Mouse (Mus musculus) hindbrain, embryonic 13.5 days (tissue): ENCODE results near the gene Skap1. TPM values are rescaled to one million over a fixed set of nuclear protein-coding genes. Genes with fewer than 3 reads are reported as not detected.
"Not testable (repeated sequence)": the region's sequence is repeated elsewhere in the genome, so short reads cannot be mapped to it uniquely, and the experiment has no call there.

Experiments used
- ATAC-seq: fragments of 200-750 bp; cut with Nextera tagmentation; 2 replicates; pipeline ENCODE4 v1.8.0; 2017; ENCODE audit warnings: moderate TSS enrichment; ENCODE audit not compliant: low FRiP score
- H3K27ac ChIP-seq: fragments of 300-500 bp; sonication (generic); 2 replicates; pipeline ENCODE4 v1.5.1; 2015; ENCODE audit warnings: inconsistent platforms, mild to moderate bottlenecking, moderate library complexity
- H3K27me3 ChIP-seq: fragments of 300-500 bp; sonication (generic); 2 replicates; pipeline ENCODE4 v1.6.1; 2015; ENCODE audit warnings: mild to moderate bottlenecking, inconsistent platforms
- H3K36me3 ChIP-seq: fragments of 300-500 bp; sonication (generic); 2 replicates; pipeline ENCODE4 v1.6.1; 2015; ENCODE audit warnings: mild to moderate bottlenecking, inconsistent platforms
- H3K4me1 ChIP-seq: fragments of 300-500 bp; sonication (generic); replicated peaks from 2 replicates; pipeline ENCODE4 v1.6.1; 2015; ENCODE audit warnings: inconsistent platforms
- H3K4me2 ChIP-seq: fragments of 300-500 bp; sonication (generic); 2 replicates; pipeline ENCODE4 v1.6.1; 2015; ENCODE audit warnings: inconsistent platforms, mild to moderate bottlenecking, moderate library complexity
- H3K4me3 ChIP-seq: fragments of 300-500 bp; sonication (generic); 2 replicates; pipeline ENCODE4 v1.5.1; 2015; ENCODE audit warnings: mild to moderate bottlenecking, inconsistent platforms
- H3K9ac ChIP-seq: fragments of 300-500 bp; sonication (generic); 2 replicates; pipeline ENCODE4 v1.6.1; 2015; ENCODE audit warnings: mild to moderate bottlenecking, inconsistent platforms
- H3K9me3 ChIP-seq: fragments of 300-500 bp; sonication (generic); 2 replicates; pipeline ENCODE4 v1.6.1; 2016; ENCODE audit warnings: inconsistent platforms
- WGBS: fragments of 180-500 bp; shearing (Covaris S2); methylation state at CpG from one replicate; pipeline ENCODE4 v1.1.7; 2015; 5-methylcytosine and 5-hydroxymethylcytosine counted together
- polyA plus RNA-seq: library from polyadenylated mRNA; unstranded; fragments of >200 nt; fragmentation: Nextera tagmentation; extraction: Ambion mirVana; gene quantifications from 2 replicates; pipeline ENCODE4 v1.2.1, GENCODE M21; 2015

Gene Skap1
- polyA plus RNA-seq, 1 experiment from 2014 or later: 6.9 TPM

GRCm38 (mm10) chr11:96692250-96692649 is 227.9 kb downstream of the Skap1 start:
- Histone ChIP-seq H3K4me2 (no peak overlapping the region), H3K9me3 (no peaks in the 10 kb centered on the region), H3K27ac (no peak overlapping the region), H3K9ac (no peak overlapping the region), H3K4me3 (no peak overlapping the region), H3K4me1 (peaks cover 22% of the 10 kb centered on the region), H3K36me3 (no peaks in the 10 kb centered on the region), H3K27me3 (no peaks in the 10 kb centered on the region)
- no peak for ATAC-seq
- WGBS: 81% methylated on average over 5 of the region's 5 CpGs

DNA sequence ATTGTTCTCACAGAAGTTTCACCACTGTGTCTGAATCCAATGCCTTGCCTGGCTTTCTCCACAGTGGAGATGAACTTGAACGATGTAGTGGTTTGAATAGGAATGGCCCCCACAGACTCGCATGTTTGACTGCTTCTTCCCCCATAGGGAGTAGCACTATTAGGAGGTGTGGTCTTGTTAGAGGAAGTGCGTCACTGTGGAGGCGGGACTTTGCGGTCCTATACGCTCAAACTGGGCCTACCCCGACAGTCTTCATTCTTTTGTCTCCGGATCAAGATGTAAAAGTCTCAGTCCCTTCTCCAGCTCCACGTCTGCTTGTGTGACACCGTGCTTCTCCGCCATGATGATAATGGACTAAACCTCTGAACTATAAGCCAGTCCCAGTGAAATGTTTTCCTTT is 229.0 kb downstream of the Skap1 start:
- H3K4me2 ChIP-seq: no peak overlapping the region
- H3K4me1 ChIP-seq: peaks cover 22% of the 10 kb centered on the region
- no peaks in the 10 kb centered on the region for H3K27me3 ChIP-seq
- no peak overlapping the region for H3K27ac ChIP-seq
- WGBS: 95% methylated on average over 11 of the region's 11 CpGs
- no peaks in the 10 kb centered on the region for H3K36me3 ChIP-seq
- H3K9ac ChIP-seq: no peak overlapping the region
- ATAC-seq: no peak
- no peaks in the 10 kb centered on the region for H3K9me3 ChIP-seq
- no peak overlapping the region for H3K4me3 ChIP-seq

- H3K9me3 ChIP-seq: no peaks in the 10 kb centered on the region
- no peaks in the 10 kb centered on the region for H3K36me3 ChIP-seq
- peaks cover 22% of the 10 kb centered on the region for H3K4me1 ChIP-seq
- no peak overlapping the region for H3K9ac ChIP-seq
- no peaks in the 10 kb centered on the region for H3K27me3 ChIP-seq
- H3K27ac ChIP-seq: peak overlapping the region; percentile 81
- 0 out of 2 replicates have a peak, but pooled peaks have one; percentile 52 for ATAC-seq
- H3K4me3 ChIP-seq: no peak overlapping the region
- WGBS: 29% methylated on average over 12 of the region's 12 CpGs
- H3K4me2 ChIP-seq: peak overlapping the region; percentile 17; the same call in 1 of the 2 replicates
Measured at GRCm38 (mm10) chr11:96694774-96695173, 230.4 kb downstream of the Skap1 start.

GRCm38 (mm10) chr11:96696168-96696727 is 231.9 kb downstream of the Skap1 start:
- peak overlapping the region; percentile 82 for H3K27ac ChIP-seq
- H3K4me2 ChIP-seq: peak overlapping the region; percentile 18; the same call in 1 of the 2 replicates
- no peak overlapping the region for H3K9ac ChIP-seq
- H3K36me3 ChIP-seq: no peaks in the 10 kb centered on the region
- H3K4me1 ChIP-seq: peaks cover 22% of the 10 kb centered on the region
- ATAC-seq: no peak
- 31% methylated on average over 15 of the region's 15 CpGs for WGBS
- H3K4me3 ChIP-seq: no peak overlapping the region
- no peaks in the 10 kb centered on the region for H3K9me3 ChIP-seq
- H3K27me3 ChIP-seq: no peaks in the 10 kb centered on the region

GRCm38 (mm10) chr11:96696842-96697455 is 232.6 kb downstream of the Skap1 start:
- Histone ChIP-seq H3K36me3 (no peaks in the 10 kb centered on the region), H3K27ac (peak overlapping the region; percentile 66), H3K4me2 (no peak overlapping the region), H3K9me3 (no peaks in the 10 kb centered on the region), H3K4me1 (peaks cover 22% of the 10 kb centered on the region), H3K9ac (no peak overlapping the region), H3K4me3 (no peak overlapping the region), H3K27me3 (no peaks in the 10 kb centered on the region)
- WGBS: 19% methylated on average over 7 of the region's 7 CpGs
- no peak for ATAC-seq

DNA sequence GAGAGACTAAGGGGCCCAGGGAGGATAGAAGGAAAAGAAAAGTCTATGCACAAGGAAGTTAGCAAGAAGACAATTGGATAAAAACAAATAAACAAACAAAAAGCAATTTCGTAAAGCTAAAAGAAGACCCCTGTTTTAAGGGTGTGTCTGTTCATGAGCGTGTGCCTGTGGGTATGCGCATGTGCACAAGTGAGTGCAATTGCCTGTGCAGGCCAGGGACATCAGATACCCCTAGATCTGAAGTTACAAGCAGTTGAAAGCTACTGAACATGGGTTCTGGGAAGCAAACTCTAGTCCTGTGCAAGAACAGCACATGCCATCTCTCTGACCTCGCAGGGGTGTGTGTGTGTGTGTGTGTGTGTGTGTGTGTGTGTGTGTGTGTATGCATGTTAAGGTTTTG is 233.1 kb downstream of the Skap1 start:
- Histone ChIP-seq H3K4me3 (no peak overlapping the region), H3K9ac (no peak overlapping the region), H3K9me3 (no peaks in the 10 kb centered on the region), H3K36me3 (no peaks in the 10 kb centered on the region), H3K27me3 (no peaks in the 10 kb centered on the region), H3K27ac (peak overlapping the region; percentile 31; the same call in 1 of the 2 replicates), H3K4me2 (no peak overlapping the region), H3K4me1 (peaks cover 22% of the 10 kb centered on the region)
- WGBS: 84% methylated on average over 4 of the region's 4 CpGs
- no peak for ATAC-seq

DNA sequence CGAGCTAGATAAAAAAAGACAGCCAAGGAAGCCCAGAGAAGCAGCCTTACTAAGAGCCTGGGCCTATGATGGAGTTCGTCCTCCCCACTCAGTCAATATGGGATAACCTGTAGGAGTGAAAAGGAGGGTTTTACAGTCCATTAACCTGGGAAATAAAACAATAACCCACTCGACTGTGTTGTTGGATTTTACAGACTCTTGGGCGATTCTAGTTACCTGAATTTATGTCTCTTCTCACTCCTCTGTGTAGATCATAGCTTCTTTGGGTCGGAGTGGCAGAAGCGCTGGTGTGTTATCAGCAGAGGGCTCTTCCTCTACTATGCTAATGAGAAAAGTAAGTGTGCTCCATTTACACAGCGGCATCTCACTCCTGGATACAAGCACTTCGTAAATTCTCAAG is 239.4 kb downstream of the Skap1 start:
- H3K27ac ChIP-seq: no peak overlapping the region
- ATAC-seq: no peak
- no peaks in the 10 kb centered on the region for H3K9me3 ChIP-seq

GRCm38 (mm10) chr11:96711268-96711667 is 246.9 kb downstream of the Skap1 start:
- H3K36me3 ChIP-seq: no peaks in the 10 kb centered on the region
- no peaks in the 10 kb centered on the region for H3K9me3 ChIP-seq
- peak overlapping the region; percentile 50; the same call in 1 of the 2 replicates for H3K27ac ChIP-seq
- ATAC-seq: no peak
- H3K4me3 ChIP-seq: no peak overlapping the region
- peaks cover 30% of the 10 kb centered on the region for H3K4me1 ChIP-seq
- no peak overlapping the region for H3K9ac ChIP-seq
- H3K4me2 ChIP-seq: no peak overlapping the region
- WGBS: 74% methylated on average over 5 of the region's 5 CpGs
- no peaks in the 10 kb centered on the region for H3K27me3 ChIP-seq

More for the DNA sequence above, 239.4 kb downstream of the Skap1 start:
- H3K4me3 ChIP-seq: no peak overlapping the region
- H3K4me1 ChIP-seq: 0 out of 2 replicates have a peak, but pooled peaks cover 10% of the 10 kb centered on the region
- H3K4me2 ChIP-seq: no peak overlapping the region
- no peak overlapping the region for H3K9ac ChIP-seq
- H3K36me3 ChIP-seq: no peaks in the 10 kb centered on the region
- H3K27me3 ChIP-seq: 0 out of 2 replicates have a peak, but pooled peaks cover 3% of the 10 kb centered on the region
- 82% methylated on average over 8 of the region's 8 CpGs for WGBS

DNA sequence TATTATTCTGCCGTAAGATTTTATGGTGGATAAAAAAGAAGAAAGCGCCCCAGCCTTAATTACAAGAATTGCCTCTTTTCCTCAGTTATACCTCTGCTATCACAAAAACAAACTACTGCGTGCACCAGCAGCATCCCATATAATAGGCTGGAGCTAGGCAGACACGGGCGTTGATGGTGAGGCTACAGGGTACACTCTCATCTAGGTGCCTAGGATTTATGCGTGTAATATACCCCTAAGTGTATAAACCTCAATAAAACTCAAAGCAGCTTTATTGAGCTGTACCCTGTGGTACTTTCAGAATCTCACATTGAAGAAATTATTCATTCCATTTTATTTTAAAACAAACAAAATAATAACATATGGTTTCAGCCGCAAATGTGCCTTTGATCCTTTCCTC is 247.3 kb downstream of the Skap1 start:
- no peak for ATAC-seq
- H3K4me2 ChIP-seq: no peak overlapping the region
- H3K27ac ChIP-seq: peak overlapping the region; percentile 65

DNA sequence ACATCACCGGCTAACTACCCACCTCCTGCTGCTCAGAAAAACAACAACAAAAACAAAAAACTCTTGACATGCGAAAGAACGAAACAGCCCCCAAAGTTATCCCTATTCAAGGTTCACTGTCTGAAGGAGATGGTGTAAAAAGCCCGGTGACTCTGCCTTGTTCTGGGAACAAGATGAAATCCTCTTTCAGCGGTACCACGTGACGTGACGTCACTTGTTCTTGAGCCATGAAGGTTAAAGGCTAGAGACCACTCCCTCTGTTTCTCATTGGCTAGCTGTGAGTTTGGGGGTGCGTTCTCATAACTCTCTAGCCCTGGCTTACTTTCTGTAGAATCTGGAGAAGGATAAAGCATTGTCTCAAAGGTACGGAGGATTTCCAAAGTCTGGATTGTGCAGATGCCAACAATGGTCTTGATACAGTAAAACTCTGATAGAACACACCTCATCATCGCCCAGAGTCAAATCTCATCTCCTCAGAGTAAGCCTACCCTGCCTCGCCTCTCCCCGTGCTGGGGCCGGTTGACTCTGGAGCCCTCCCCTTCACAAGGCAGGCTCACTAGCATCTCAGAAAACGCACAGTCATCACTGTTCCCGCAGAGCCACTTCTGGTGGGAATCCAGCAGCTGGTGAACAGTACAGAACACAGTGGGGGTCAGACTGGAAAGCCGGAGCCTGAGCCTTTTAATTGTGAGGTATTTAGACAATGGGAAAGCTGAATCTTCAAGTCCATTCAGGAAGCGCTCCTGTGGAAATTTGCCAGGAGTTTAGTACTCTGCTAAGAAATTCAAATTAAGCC is 249.0 kb downstream of the Skap1 start:
- Histone ChIP-seq H3K4me1 (peaks cover 27% of the 10 kb centered on the region), H3K4me2 (no peak overlapping the region), H3K9me3 (no peaks in the 10 kb centered on the region), H3K27ac (peak overlapping the region; percentile 65), H3K27me3 (no peaks in the 10 kb centered on the region), H3K9ac (no peak overlapping the region), H3K4me3 (no peak overlapping the region), H3K36me3 (no peaks in the 10 kb centered on the region)
- ATAC-seq: no peak
- WGBS: 54% methylated on average over 18 of the region's 18 CpGs

More for the DNA sequence above, 247.3 kb downstream of the Skap1 start:
- Histone ChIP-seq H3K9me3 (no peaks in the 10 kb centered on the region), H3K9ac (no peak overlapping the region), H3K4me1 (peaks cover 30% of the 10 kb centered on the region), H3K27me3 (no peaks in the 10 kb centered on the region), H3K4me3 (no peak overlapping the region), H3K36me3 (no peaks in the 10 kb centered on the region)
- 86% methylated on average over 7 of the region's 7 CpGs for WGBS

DNA sequence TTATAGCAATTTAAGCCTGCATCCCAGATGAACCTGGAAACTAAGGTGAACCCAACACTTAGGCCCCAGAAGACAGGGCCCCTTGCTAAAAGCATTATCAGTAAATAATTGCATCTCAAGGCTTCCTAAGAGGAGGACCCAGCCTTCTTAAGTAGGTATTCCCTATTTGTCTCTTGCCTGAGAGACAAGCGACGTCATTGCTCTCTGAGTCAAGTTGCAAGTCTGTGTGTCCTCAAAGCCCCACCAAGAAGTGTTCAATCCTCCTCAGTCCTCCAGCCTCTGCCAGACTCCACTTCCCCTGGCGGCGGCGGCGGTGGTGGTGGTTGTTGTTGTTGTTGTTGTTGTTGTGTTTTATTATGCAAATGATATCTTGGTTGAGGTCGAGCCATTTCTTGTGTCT is 249.6 kb downstream of the Skap1 start:
- Histone ChIP-seq H3K4me3 (no peak overlapping the region), H3K36me3 (no peaks in the 10 kb centered on the region), H3K9ac (no peak overlapping the region), H3K27me3 (no peaks in the 10 kb centered on the region), H3K4me1 (peaks cover 31% of the 10 kb centered on the region), H3K9me3 (no peaks in the 10 kb centered on the region), H3K27ac (peak overlapping the region; percentile 65), H3K4me2 (no peak overlapping the region)
- WGBS: 53% methylated on average over 7 of the region's 7 CpGs
- ATAC-seq: no peak

DNA sequence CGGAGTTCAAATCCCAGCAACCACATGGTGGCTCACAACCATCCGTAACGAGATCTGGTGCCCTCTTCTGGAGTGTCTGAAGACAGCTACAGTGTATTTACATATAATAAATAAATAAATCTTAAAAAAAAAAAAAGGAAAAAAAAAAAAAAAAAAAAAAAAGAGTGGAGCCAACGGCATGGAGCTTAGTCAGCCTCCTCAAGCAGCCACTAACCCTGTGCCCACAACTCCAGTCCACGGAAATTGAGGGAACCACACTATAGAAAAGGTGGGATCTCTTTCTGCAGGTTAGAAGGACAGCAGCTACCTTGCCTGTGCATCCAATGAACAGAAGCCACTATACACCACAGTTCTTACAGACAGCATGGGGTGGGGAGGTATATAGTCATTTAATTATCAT is 250.8 kb downstream of the Skap1 start:
- ATAC-seq, H3K9me3 ChIP-seq, H3K27me3 ChIP-seq, H3K9ac ChIP-seq, H3K36me3 ChIP-seq, H3K4me3 ChIP-seq, H3K4me2 ChIP-seq: not testable (repeated sequence)
- H3K27ac ChIP-seq: peak overlapping the region; percentile 58; the same call in 1 of the 2 replicates
- peaks cover 36% of the 10 kb centered on the region for H3K4me1 ChIP-seq
- WGBS: 81% methylated on average over 5 of the region's 5 CpGs
